Mouse (Mus musculus) mouse embryonic stem cell (cell line): ENCODE measurements at regions not wholly inside any gene's neighbourhood (a gene's known extent, or its start where the extent isn't known, plus 50 kb on each side); places are given as distances from the start of the nearest gene placed in this dataset.

Experiments used
- in situ Hi-C, 2 experiments: fragments of 300-500 bp; cut with MboI; formaldehyde crosslinking; loops; 1 replicate in 1 of 2; 3 replicates in 1 of 2; pipeline ENCODE4 v1.14.3; 2019 to 2020; ENCODE audit warnings: low sequenced_read_pairs in 2 of 2, low pct_unique_long_range_greater_than_20kb in 1 of 2, mixed read lengths in 1 of 2; ENCODE audit not compliant: unreplicated experiment in 1 of 2

GRCm38 (mm10) chr1:92736411-92736810 lies 87.8 kb upstream of the Otos start:
- in situ Hi-C loops = no loop called here

- in situ Hi-C loops = no loop called here
Observed at GRCm38 (mm10) chr1:92733732-92734131, 85.1 kb upstream of the Otos start.

GRCm38 (mm10) chr1:92731353-92732282 lies 83.0 kb upstream of the Otos start:
- in situ Hi-C loops = no loop called here

GRCm38 (mm10) chr1:92730576-92730975 lies 81.9 kb upstream of the Otos start:
- in situ Hi-C loops = no loop called here

- in situ Hi-C loops = no loop called here
Observed at GRCm38 (mm10) chr1:92727961-92728360, 79.3 kb upstream of the Otos start.

- in situ Hi-C loops = no loop called here
Observed at GRCm38 (mm10) chr1:92727371-92727770, 78.7 kb upstream of the Otos start.

- in situ Hi-C loops = no loop called here
Observed at GRCm38 (mm10) chr1:92726341-92726740, 77.7 kb upstream of the Otos start.

- in situ Hi-C loops = no loop called here
Observed at GRCm38 (mm10) chr1:92724135-92724534, 75.5 kb upstream of the Otos start.

GRCm38 (mm10) chr1:92720567-92720966 lies 71.9 kb upstream of the Otos start:
- in situ Hi-C loops = no loop called here

- in situ Hi-C loops = no loop called here
Observed at GRCm38 (mm10) chr1:92719864-92720263, 71.2 kb upstream of the Otos start.

- in situ Hi-C loops = no loop called here
Observed at GRCm38 (mm10) chr1:92718108-92718507, 69.5 kb upstream of the Otos start.

- in situ Hi-C loops = no loop called here
Observed at GRCm38 (mm10) chr1:92714725-92715324, 66.2 kb upstream of the Otos start.

GRCm38 (mm10) chr1:92712366-92712765 lies 63.7 kb upstream of the Otos start:
- in situ Hi-C loops = no loop called here

- in situ Hi-C loops = no loop called here
Observed at GRCm38 (mm10) chr1:92710321-92710839, 61.7 kb upstream of the Otos start.

GRCm38 (mm10) chr1:92709190-92709850 lies 60.7 kb upstream of the Otos start:
- in situ Hi-C loops = loop anchor here (5.0 to 10.0 kb wide), 2 partner anchors 125 to 128 kb away; partner anchors contain the start of gene Gpc1 (in 1 of the 2)

GRCm38 (mm10) chr1:92707917-92708897 lies 59.6 kb upstream of the Otos start:
- in situ Hi-C loops = loop anchor here (5.0 to 10.0 kb wide), 2 partner anchors 127 to 129 kb away; partner anchors contain the start of gene Gpc1 (in 1 of the 2)

GRCm38 (mm10) chr1:92707441-92707840 lies 58.8 kb upstream of the Otos start:
- in situ Hi-C loops = loop anchor here (5.0 to 10.0 kb wide), 2 partner anchors 127 to 130 kb away; partner anchors contain the start of gene Gpc1 (in 1 of the 2)

- in situ Hi-C loops = loop anchor here in 1 of 2 experiments (10.0 kb wide), 1 partner anchor 131 kb away; the partner anchor contains the start of gene Gpc1
Observed at GRCm38 (mm10) chr1:92703903-92704302, 55.3 kb upstream of the Otos start.
